In genomic region chr6:97901561-97901960, GRCm38 (mm10) we compare ENCODE assay signal across 15 mouse cellular contexts.
DNase-seq lines count a peak whose midpoint lies in the region; ATAC-seq and TF ChIP-seq lines count a peak whose summit lies in the region.
"Had no signal": no experiment of that assay in that cellular context is flagged by ENCODE, and none has a peak within 500 bp of the region (broad histone marks: within the 10 kb centered on the region; RNA-seq: fewer than 3 reads in every experiment).

No protein-coding gene starts in this region.

- no peak overlapping the region for H3K4me3 ChIP-seq in heart, embryonic 13.5 days
- H3K4me3 ChIP-seq in heart, embryonic 10.5 days, result no peak overlapping the region
- H3K4me3 ChIP-seq in liver, adult 2 months (ENCODE audit: insufficient read depth, low read depth, low read length), result no peak overlapping the region
- no peak overlapping the region for H3K4me3 ChIP-seq in liver, embryonic 11.5 days (ENCODE audit: low read depth, low read length)
- H3K4me3 ChIP-seq: forebrain, embryonic 15.5 days; midbrain, embryonic 10.5 days; myocyte had no signal

- no peaks in the 10 kb centered on the region for H3K36me3 ChIP-seq in heart, embryonic 13.5 days
- H3K36me3 ChIP-seq in heart, embryonic 10.5 days, result no peaks in the 10 kb centered on the region
- no peaks in the 10 kb centered on the region for H3K36me3 ChIP-seq in liver, adult 2 months (ENCODE audit: control insufficient read depth, insufficient read depth, low read length)
- H3K36me3 ChIP-seq in liver, embryonic 11.5 days (ENCODE audit: control insufficient read depth, insufficient read depth, low read length), result no peaks in the 10 kb centered on the region
- H3K36me3 ChIP-seq: forebrain, embryonic 15.5 days; midbrain, embryonic 10.5 days had no signal

- no peaks in the 10 kb centered on the region for H3K27me3 ChIP-seq in heart, embryonic 13.5 days (replicated peaks)
- H3K27me3 ChIP-seq in heart, embryonic 10.5 days (ENCODE audit: insufficient read depth, poor library complexity, severe bottlenecking), result no peaks in the 10 kb centered on the region
- no peaks in the 10 kb centered on the region for H3K27me3 ChIP-seq in liver, adult 2 months (ENCODE audit: control insufficient read depth, insufficient read depth, low read length)
- H3K27me3 ChIP-seq in liver, embryonic 11.5 days (replicated peaks; ENCODE audit: control insufficient read depth, insufficient read depth, low read length), result no peaks in the 10 kb centered on the region
- H3K27me3 ChIP-seq: forebrain, embryonic 15.5 days; Patski had no signal

- no peak overlapping the region for H3K4me2 ChIP-seq in heart, embryonic 13.5 days
- no peak overlapping the region for H3K4me2 ChIP-seq in liver, embryonic 11.5 days
- H3K4me2 ChIP-seq: forebrain, embryonic 15.5 days had no signal

- no peak overlapping the region for H3K9ac ChIP-seq in heart, embryonic 13.5 days
- no peak overlapping the region for H3K9ac ChIP-seq in liver, adult 2 months (ENCODE audit: low read depth, low read length)
- H3K9ac ChIP-seq in liver, embryonic 11.5 days (ENCODE audit: low read depth, low read length), result no peak overlapping the region
- H3K9ac ChIP-seq: forebrain, embryonic 15.5 days; liver, embryonic 14.5 days had no signal

- no peaks in the 10 kb centered on the region for H3K79me2 ChIP-seq in liver, adult 2 months (ENCODE audit: control insufficient read depth, insufficient read depth, low read length)

- DNase-seq in cerebellum, adult 18-20 months, result peak; percentile 28 to 29
- no peak for DNase-seq in cerebellum, adult 11 months
- no peak for DNase-seq in heart, embryonic 10.5 days (ENCODE audit: low spot score)
- peak; percentile 54 for DNase-seq in liver, adult 2 months (ENCODE audit: extremely low read depth, low read depth, low spot score)
- no peak for DNase-seq in liver, embryonic 11.5 days (ENCODE audit: low spot score)
- peak; percentile 49 for DNase-seq in heart, postnatal 4 days
- no peak for DNase-seq in embryo, embryonic 9.5 days (ENCODE audit: extremely low spot score)
- DNase-seq: right cerebral cortex, adult 18-20 months had no signal

- 68% methylated on average over 5 of the region's 5 CpGs for WGBS in heart, embryonic 13.5 days
- WGBS in heart, embryonic 10.5 days, result 87% methylated on average over 5 of the region's 5 CpGs
- WGBS in liver, adult 2 months, result 75% methylated on average over 5 of the region's 5 CpGs
- WGBS in liver, embryonic 11.5 days, result 82% methylated on average over 5 of the region's 5 CpGs

- peak overlapping the region; percentile 32; the same call in 1 of the 2 replicates for H3K27ac ChIP-seq in heart, embryonic 13.5 days (replicated peaks)
- no peak overlapping the region for H3K27ac ChIP-seq in heart, embryonic 10.5 days
- no peak overlapping the region for H3K27ac ChIP-seq in liver, adult 2 months (replicated peaks; ENCODE audit: insufficient read depth, low read depth, low read length)
- H3K27ac ChIP-seq in liver, embryonic 11.5 days (ENCODE audit: low read depth, low read length), result no peak overlapping the region
- H3K27ac ChIP-seq: forebrain, embryonic 15.5 days; liver, embryonic 14.5 days; midbrain, embryonic 10.5 days had no signal

- H3K4me1 ChIP-seq in heart, embryonic 13.5 days, result peaks cover 12% of the 10 kb centered on the region
- no peaks in the 10 kb centered on the region for H3K4me1 ChIP-seq in heart, embryonic 10.5 days
- H3K4me1 ChIP-seq in liver, adult 2 months (ENCODE audit: control insufficient read depth, insufficient read depth, low read length), result no peaks in the 10 kb centered on the region; the same call in 1 of the 2 replicates
- no peaks in the 10 kb centered on the region for H3K4me1 ChIP-seq in liver, embryonic 11.5 days (replicated peaks; ENCODE audit: control insufficient read depth, insufficient read depth, low read length)
- H3K4me1 ChIP-seq: forebrain, embryonic 15.5 days; midbrain, embryonic 10.5 days had no signal

- TF ChIP-seq POLR2A in liver, adult 2 months (IDR thresholded peaks at IDR 0.05; ENCODE audit: extremely low read depth, insufficient read depth, low read length), result no peak

- no peaks in the 10 kb centered on the region for H3K9me3 ChIP-seq in heart, embryonic 13.5 days
- no peaks in the 10 kb centered on the region for H3K9me3 ChIP-seq in heart, embryonic 10.5 days
- no peaks in the 10 kb centered on the region for H3K9me3 ChIP-seq in liver, embryonic 11.5 days (ENCODE audit: control insufficient read depth, low read length)
- H3K9me3 ChIP-seq: forebrain, embryonic 15.5 days; midbrain, embryonic 10.5 days had no signal

- no peak for ATAC-seq in heart, embryonic 13.5 days (ENCODE audit: extremely low read depth, insufficient number of reproducible peaks, low FRiP score, low TSS enrichment)
- no peak for ATAC-seq in liver, embryonic 11.5 days (replicated peaks; ENCODE audit: low FRiP score)
- ATAC-seq: forebrain, embryonic 15.5 days; intestine, postnatal 0 days; Patski had no signal

- no peak for TF ChIP-seq CTCF in liver, adult 2 months (IDR thresholded peaks at IDR 0.05; ENCODE audit: low read depth, low read length)

Comparison
In these comparisons a context has a peak if more than half of its experiments do, and no peak if none do; other contexts are left out.
1. DNase-seq: peak in cerebellum, adult 18-20 months (2 of 2), liver, adult 2 months (single experiment) and heart, postnatal 4 days (single experiment); none in cerebellum, adult 11 months (single experiment), heart, embryonic 10.5 days (single experiment), liver, embryonic 11.5 days (single experiment) and embryo, embryonic 9.5 days (single experiment).